Mouse (Mus musculus) CD4-positive helper T cell, adult 2 months (primary cell): ENCODE results near the gene Cryba2.
A peak's percentile ranks its signal among the peaks of the same experiment; 100 is the strongest.

ENCODE experiments used
- DNase-seq: peaks from one replicate; pipeline ENCODE4 v3.0.0-alpha.2; 2012; ENCODE audit warnings: low read depth, missing footprints, low spot score

Cryba2 gene

GRCm38 (mm10) chr1:74893134-74893855, at the start of gene Cryba2:
Cryba2 (minus strand) TSS chr1:74893143.
- no peak for DNase-seq

GRCm38 (mm10) chr1:74941651-74942360, 48.9 kb upstream of the Cryba2 start:
- no peak for DNase-seq

- no peak for DNase-seq
These were observed 46.8 kb upstream of the Cryba2 start for GRCm38 (mm10) chr1:74939762-74940161.

DNA sequence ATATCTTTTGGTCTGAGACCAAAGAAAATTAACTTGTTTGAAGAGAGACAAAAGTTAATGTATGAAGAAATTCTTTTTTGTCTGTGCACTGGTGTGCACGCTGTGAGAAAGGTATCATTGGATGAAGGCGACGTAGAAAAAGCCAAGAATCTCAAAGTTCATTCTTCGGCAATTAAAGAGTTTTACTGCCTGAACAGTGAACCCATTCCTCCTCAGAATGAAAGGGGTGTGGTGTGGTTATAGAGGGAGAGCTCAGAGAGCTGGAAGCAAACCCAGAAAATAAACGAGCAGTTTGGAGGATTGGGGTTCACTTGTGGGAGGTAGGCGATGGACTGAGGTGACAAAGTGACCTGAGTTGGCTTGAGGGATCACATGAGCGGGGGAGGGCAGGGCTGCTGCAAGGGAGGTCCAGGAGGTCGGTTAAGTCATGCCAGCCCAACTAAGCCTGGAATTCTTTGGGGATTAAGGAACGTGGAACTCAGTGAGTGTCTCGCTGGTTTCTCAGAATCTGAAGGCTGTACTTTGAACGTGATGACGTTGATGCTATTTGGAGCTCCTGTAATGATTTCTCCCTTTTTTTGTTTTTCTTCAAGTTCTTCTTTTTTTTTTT, 43.4 kb upstream of the Cryba2 start:
- no peak for DNase-seq

DNA sequence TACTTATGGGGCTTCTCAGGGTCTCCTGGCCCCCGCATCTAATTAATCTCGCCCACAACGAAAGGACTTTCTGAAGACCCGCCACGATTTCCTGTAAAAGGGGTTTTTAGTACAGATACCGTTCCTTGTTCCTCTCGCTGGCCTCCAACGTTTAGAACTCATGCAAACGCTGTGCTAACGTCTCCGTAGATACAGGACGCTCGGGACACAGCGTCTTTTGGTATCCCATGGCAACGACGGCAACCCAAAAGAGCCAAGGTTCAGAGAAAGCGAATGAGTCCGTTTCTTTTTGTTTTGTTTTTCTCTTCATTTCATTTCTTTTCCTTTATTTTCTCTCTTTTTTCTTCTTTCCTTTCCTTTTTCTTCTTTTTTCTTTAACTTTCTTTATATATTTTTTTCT, 42.5 kb upstream of the Cryba2 start, which contains the start of gene Cfap65:
Gene Cfap65, minus strand, starts transcription at position 198 of the 400 bp plus-strand sequence.
- DNase-seq: no peak

- no peak for DNase-seq
These were observed 34.8 kb upstream of the Cryba2 start for GRCm38 (mm10) chr1:74927621-74928296.

DNA sequence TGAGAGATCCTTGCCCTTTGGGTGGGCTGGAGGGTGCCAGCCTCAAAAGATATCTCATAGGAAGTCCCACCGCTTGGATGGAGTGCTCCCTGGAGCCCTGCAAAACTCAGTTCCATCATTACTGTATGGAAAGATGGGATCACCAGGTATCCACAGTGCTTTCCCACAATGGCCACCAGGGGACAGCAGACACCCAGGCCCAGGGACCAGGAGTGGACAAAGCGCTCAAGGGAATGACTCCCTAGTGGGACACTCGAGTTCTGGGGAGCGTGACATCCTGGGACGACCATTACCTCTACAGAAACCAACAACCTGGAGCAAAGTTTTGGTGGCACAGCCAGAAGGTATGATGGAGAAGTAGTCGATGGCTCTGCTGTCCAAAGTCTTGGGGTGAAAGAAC, 33.8 kb upstream of the Cryba2 start:
- no peak for DNase-seq

DNA sequence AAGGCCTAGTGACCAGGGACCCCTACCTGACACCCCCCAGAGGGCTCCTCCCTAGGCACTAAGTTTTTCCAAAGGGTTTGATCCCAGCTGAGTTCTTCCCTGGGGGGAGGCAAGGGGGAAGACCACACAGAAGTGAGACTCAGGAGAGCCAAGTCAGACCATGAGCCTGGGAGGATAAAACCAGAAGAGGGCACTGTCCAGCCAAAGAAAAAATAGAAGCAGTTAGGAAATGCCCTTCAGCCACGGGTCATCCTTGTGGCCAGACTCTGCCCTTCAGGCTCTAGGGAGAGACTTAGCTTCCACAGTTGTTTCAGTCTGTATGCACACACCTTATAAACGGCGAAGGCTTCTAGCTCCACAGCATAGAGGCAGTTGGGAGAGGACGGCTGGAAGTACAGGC, 31.5 kb upstream of the Cryba2 start:
- no peak for DNase-seq

- DNase-seq: no peak
These were observed 22.8 kb upstream of the Cryba2 start for GRCm38 (mm10) chr1:74915706-74916105.

- DNase-seq: no peak
These were observed 9.2 kb upstream of the Cryba2 start for GRCm38 (mm10) chr1:74902191-74902590.

GRCm38 (mm10) chr1:74901686-74902085, 8.7 kb upstream of the Cryba2 start:
- peak; percentile 30 for DNase-seq

DNA sequence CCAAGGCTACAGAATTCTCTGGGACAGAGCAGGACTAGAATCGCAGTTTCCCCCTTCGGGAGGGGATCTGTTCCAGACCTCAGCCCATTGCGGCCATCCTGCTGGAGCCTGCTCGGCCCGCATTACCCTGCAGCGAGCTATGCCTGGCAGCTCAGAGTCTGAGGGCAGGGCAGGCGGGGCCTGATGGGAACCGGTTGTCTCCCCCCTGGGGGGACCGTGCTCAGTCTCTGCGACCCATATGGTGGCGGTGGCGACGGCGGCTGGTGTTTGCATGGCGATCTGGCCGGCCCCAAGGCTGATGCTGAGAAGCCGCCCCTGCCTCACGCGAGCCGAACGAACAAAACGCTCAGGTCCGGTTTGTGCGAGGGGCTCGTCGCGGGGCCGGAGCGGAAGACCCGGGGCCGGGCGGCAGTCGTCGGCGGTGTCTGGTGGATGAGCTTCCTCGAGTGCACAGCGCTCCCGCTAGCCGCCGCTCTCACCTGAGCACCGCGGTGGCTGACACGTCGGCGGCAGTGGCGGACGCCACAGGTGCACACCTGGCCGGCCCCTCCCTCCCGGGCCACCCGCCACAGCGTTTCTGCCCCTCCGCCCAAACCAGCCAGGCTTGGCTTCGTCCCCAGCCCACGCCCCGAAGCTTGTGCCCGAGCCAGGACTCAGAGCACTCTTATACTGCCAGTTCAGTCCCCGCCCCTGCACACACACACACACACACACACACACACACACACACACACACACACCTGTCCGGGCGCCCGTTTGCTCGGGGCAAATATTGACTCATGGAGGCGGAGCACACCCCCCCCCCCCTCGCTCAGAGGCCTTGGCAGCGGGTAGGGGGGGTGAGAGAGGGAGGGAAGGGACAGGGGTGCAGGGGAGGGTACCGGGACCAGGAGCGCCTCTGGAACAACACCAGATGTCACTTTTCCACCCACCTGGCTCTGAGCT, 7.7 kb upstream of the Cryba2 start:
- DNase-seq: no peak

DNA sequence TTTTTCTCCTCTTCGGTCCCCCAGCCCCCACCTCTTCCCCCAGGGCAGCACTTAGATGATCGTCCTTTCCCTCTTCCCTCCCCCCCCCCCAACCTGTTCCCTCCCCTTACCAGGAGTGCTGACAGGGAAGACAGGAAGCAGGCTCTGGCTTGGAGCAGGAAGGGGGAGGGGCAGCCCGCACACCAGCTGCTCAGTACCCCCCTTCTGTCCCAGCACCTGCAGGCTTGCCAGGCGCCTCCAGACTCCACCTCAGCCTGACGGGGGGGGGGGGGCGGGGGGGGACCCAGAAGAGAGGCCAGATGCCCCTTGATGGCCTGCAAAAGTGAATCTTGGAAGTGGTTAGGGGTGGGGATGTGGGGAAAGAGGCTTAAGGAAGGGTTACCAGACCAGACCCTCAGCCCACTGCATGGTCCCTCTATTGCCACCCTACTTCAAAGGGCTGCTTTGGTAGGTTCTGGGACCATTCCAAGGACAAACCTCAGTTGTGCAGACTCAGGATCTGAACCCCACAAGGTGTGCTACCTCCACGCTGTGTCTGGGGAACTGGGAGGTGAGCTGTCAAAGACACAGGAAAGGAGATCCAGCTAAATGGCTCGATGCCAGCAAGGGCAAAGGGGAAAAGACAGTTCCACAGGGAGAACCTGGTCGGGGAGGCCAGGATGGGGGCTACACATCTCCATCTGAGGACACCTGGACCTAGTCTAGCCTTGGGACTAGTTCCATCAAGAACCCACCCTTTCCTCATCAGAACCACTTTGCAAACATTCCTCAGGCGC, 5.9 kb upstream of the Cryba2 start:
- DNase-seq: no peak

DNA sequence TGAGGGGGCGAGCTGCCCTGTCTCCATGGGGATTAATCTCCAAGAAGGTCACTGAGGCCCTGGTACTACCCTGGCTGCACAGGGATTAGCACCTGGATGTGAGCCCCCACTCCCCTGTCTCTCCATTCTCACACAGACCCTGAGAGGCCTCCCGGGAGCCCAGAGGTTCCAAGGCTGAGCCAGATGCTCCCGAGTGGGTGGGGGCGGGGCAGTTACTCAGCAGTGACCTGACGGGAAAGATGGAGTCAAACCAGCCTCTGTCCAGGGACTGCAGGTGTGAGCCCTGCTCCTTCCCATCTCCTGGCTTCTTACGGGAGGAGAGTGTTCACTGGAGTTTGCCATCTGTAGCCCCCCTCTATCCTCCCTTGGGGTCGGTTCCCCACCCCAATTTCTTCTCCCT, 5.0 kb upstream of the Cryba2 start:
- no peak for DNase-seq

GRCm38 (mm10) chr1:74894966-74895365, 2.0 kb upstream of the Cryba2 start:
- peak; percentile 47 for DNase-seq

DNA sequence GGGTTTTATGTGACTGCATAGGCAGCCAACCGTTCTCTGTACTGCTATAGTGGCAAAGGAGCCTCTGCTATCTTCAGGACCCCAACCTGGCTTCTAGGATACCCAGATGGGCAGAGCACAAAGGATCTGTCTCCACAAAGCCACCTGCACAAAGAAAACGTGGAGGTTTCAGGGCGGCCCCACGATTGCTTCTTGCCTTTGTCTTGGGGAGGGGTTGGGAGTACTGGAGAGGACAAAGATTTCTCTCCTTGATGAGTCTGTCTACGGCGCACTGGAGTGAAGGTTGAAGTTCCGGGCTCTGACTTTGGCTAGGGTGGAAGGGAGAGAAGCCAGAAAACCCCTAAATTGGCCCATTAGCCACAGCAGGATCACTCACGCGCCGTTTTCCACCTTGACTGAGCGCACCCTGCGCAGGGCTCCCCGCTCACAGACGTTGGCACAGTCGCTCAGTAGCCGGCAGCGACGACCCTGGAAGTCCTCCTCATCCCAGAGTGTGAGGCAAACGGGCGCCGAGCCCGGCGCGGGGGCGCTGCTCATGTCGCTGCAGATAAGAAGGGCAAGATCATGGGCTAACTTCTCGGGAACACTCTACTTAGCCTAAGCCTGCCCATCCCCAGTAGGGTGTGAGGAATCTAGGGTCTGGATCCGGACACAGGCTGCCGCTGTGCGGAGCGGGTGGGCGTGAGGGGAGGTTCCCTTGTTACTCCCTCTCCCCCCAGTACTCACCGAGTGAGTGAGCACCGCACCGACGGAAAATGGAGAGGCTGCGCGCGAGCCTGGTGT, 401 bp downstream of the Cryba2 start:
- DNase-seq: no peak

GRCm38 (mm10) chr1:74891513-74891912, 1.4 kb downstream of the Cryba2 start:
- DNase-seq: no peak

- no peak for DNase-seq
These were observed 7.4 kb downstream of the Cryba2 start, which contains the start of gene Fev for GRCm38 (mm10) chr1:74885369-74886042. Fev (minus strand) TSS chr1:74885419.
